Mouse (Mus musculus) forebrain, embryonic 10.5 days (tissue): ENCODE measurements around the gene Chil1. TPM values are rescaled to one million over a fixed set of nuclear protein-coding genes. Genes with fewer than 3 reads are reported as not detected.

Experiments
- DNase-seq: peaks from one replicate; pipeline ENCODE4 v3.0.0-alpha.2; 2017; ENCODE audit warnings: low spot score; ENCODE audit errors: extremely low spot score
- H3K27ac ChIP-seq: fragments of 300-500 bp; sonication (generic); 2 replicates; pipeline ENCODE4 v1.5.1; 2016; ENCODE audit warnings: mild to moderate bottlenecking
- H3K27me3 ChIP-seq: fragments of 300-500 bp; sonication (generic); 2 replicates; pipeline ENCODE4 v1.6.1; 2016; ENCODE audit warnings: mild to moderate bottlenecking; ENCODE audit not compliant: poor library complexity, severe bottlenecking
- H3K36me3 ChIP-seq: fragments of 300-500 bp; sonication (generic); replicated peaks from 2 replicates; pipeline ENCODE4 v1.6.1; 2016; ENCODE audit warnings: mild to moderate bottlenecking, moderate library complexity
- H3K4me1 ChIP-seq: fragments of 300-500 bp; sonication (generic); 2 replicates; pipeline ENCODE4 v1.6.1; 2016
- H3K4me3 ChIP-seq: fragments of 300-500 bp; sonication (generic); 2 replicates; pipeline ENCODE4 v1.5.1; 2016; ENCODE audit warnings: mild to moderate bottlenecking, moderate library complexity
- H3K9me3 ChIP-seq: fragments of 300-500 bp; sonication (generic); 2 replicates; pipeline ENCODE4 v1.6.1; 2016; ENCODE audit warnings: mild to moderate bottlenecking, moderate library complexity
- WGBS: fragments of 180-500 bp; shearing (Covaris S2); methylation state at CpG from one replicate; pipeline ENCODE4 v1.1.7; 2016; 5-methylcytosine and 5-hydroxymethylcytosine counted together
- polyA plus RNA-seq: library from polyadenylated mRNA; unstranded; fragments of >200 nt; fragmentation: Nextera tagmentation; extraction: Ambion mirVana; gene quantifications from 2 replicates; pipeline ENCODE4 v1.2.1, GENCODE M21; 2016

Gene Chil1
- polyA plus RNA-seq, 1 experiment from 2014 or later = not detected

GRCm38 (mm10) chr1:134198197-134198995 lies 16.4 kb downstream of the Chil1 start:
- peaks cover 37% of the 10 kb centered on the region for H3K4me1 ChIP-seq

GRCm38 (mm10) chr1:134200481-134200880 lies 18.5 kb downstream of the Chil1 start:
- H3K27me3 ChIP-seq = no peaks in the 10 kb centered on the region; the same call in 1 of the 2 replicates
- 74% methylated on average over 2 of the region's 2 CpGs for WGBS

More at GRCm38 (mm10) chr1:134198197-134198995, 16.4 kb downstream of the Chil1 start:
- no peak overlapping the region for H3K4me3 ChIP-seq
- no peak overlapping the region for H3K27ac ChIP-seq
- WGBS = 92% methylated on average over 12 of the region's 12 CpGs
- H3K27me3 ChIP-seq = no peaks in the 10 kb centered on the region; the same call in 1 of the 2 replicates
- no peaks in the 10 kb centered on the region for H3K9me3 ChIP-seq
- H3K36me3 ChIP-seq = no peaks in the 10 kb centered on the region
- DNase-seq = no peak

GRCm38 (mm10) chr1:134200998-134201686 lies 19.2 kb downstream of the Chil1 start:
- DNase-seq = no peak
- WGBS = 90% methylated on average over 6 of the region's 6 CpGs
- H3K36me3 ChIP-seq = no peaks in the 10 kb centered on the region
- H3K4me1 ChIP-seq = peaks cover 12% of the 10 kb centered on the region
- H3K9me3 ChIP-seq = no peaks in the 10 kb centered on the region
- no peak overlapping the region for H3K27ac ChIP-seq
- no peaks in the 10 kb centered on the region; the same call in 1 of the 2 replicates for H3K27me3 ChIP-seq
- no peak overlapping the region for H3K4me3 ChIP-seq

More at GRCm38 (mm10) chr1:134200481-134200880, 18.5 kb downstream of the Chil1 start:
- no peak for DNase-seq
- H3K27ac ChIP-seq = no peak overlapping the region
- H3K9me3 ChIP-seq = no peaks in the 10 kb centered on the region
- peaks cover 16% of the 10 kb centered on the region for H3K4me1 ChIP-seq
- no peak overlapping the region for H3K4me3 ChIP-seq
- no peaks in the 10 kb centered on the region for H3K36me3 ChIP-seq

- Histone ChIP-seq H3K4me3 (no peak overlapping the region), H3K27ac (no peak overlapping the region), H3K9me3 (no peaks in the 10 kb centered on the region), H3K27me3 (peaks cover 4% of the 10 kb centered on the region), H3K36me3 (no peaks in the 10 kb centered on the region), H3K4me1 (peaks cover 14% of the 10 kb centered on the region)
- WGBS = 36% methylated on average over 3 of the region's 3 CpGs
- no peak for DNase-seq
Measured at GRCm38 (mm10) chr1:134201751-134202420, 19.9 kb downstream of the Chil1 start.

GRCm38 (mm10) chr1:134204230-134204629 lies 22.3 kb downstream of the Chil1 start:
- H3K4me1 ChIP-seq = peaks cover 10% of the 10 kb centered on the region
- no peak overlapping the region for H3K27ac ChIP-seq
- 89% methylated on average over 13 of the region's 13 CpGs for WGBS
- H3K4me3 ChIP-seq = no peak overlapping the region
- H3K9me3 ChIP-seq = no peaks in the 10 kb centered on the region
- H3K36me3 ChIP-seq = no peaks in the 10 kb centered on the region
- DNase-seq = no peak
- peaks cover 20% of the 10 kb centered on the region for H3K27me3 ChIP-seq

- peaks cover 32% of the 10 kb centered on the region for H3K27me3 ChIP-seq
- H3K27ac ChIP-seq = peak overlapping the region; percentile 30; the same call in 1 of the 2 replicates
- no peak for DNase-seq
- 67% methylated on average over 9 of the region's 9 CpGs for WGBS
- no peak overlapping the region for H3K4me3 ChIP-seq
- H3K4me1 ChIP-seq = peaks cover 16% of the 10 kb centered on the region
- H3K36me3 ChIP-seq = no peaks in the 10 kb centered on the region
- no peaks in the 10 kb centered on the region for H3K9me3 ChIP-seq
Measured at GRCm38 (mm10) chr1:134205296-134206018, 23.5 kb downstream of the Chil1 start.

GRCm38 (mm10) chr1:134206085-134206484 lies 24.1 kb downstream of the Chil1 start:
- DNase-seq = no peak
- peaks cover 22% of the 10 kb centered on the region for H3K4me1 ChIP-seq
- no peaks in the 10 kb centered on the region for H3K9me3 ChIP-seq
- peaks cover 39% of the 10 kb centered on the region for H3K27me3 ChIP-seq
- H3K27ac ChIP-seq = no peak overlapping the region
- no peaks in the 10 kb centered on the region for H3K36me3 ChIP-seq
- no peak overlapping the region for H3K4me3 ChIP-seq
- 64% methylated on average over 5 of the region's 5 CpGs for WGBS

GRCm38 (mm10) chr1:134210179-134210755 lies 28.3 kb downstream of the Chil1 start:
- DNase-seq = no peak
- Histone ChIP-seq H3K27ac (no peak overlapping the region), H3K4me3 (no peak overlapping the region), H3K4me1 (peaks cover 39% of the 10 kb centered on the region), H3K27me3 (peaks cover 75% of the 10 kb centered on the region), H3K36me3 (no peaks in the 10 kb centered on the region), H3K9me3 (no peaks in the 10 kb centered on the region)
- 56% methylated on average over 6 of the region's 6 CpGs for WGBS

GRCm38 (mm10) chr1:134211043-134211442 lies 29.1 kb downstream of the Chil1 start:
- Histone ChIP-seq H3K27me3 (peaks cover 76% of the 10 kb centered on the region), H3K9me3 (no peaks in the 10 kb centered on the region), H3K27ac (no peak overlapping the region), H3K4me1 (peaks cover 45% of the 10 kb centered on the region), H3K4me3 (no peak overlapping the region), H3K36me3 (no peaks in the 10 kb centered on the region)
- no peak for DNase-seq
- 78% methylated on average over 6 of the region's 6 CpGs for WGBS

- DNase-seq = no peak
- Histone ChIP-seq H3K27ac (no peak overlapping the region), H3K4me3 (no peak overlapping the region), H3K27me3 (peaks cover 74% of the 10 kb centered on the region), H3K4me1 (peaks cover 47% of the 10 kb centered on the region), H3K9me3 (no peaks in the 10 kb centered on the region), H3K36me3 (no peaks in the 10 kb centered on the region)
- 13% methylated on average over 2 of the region's 2 CpGs for WGBS
Measured at GRCm38 (mm10) chr1:134211631-134212030, 29.7 kb downstream of the Chil1 start.

GRCm38 (mm10) chr1:134212351-134212750 lies 30.4 kb downstream of the Chil1 start:
- no peak overlapping the region for H3K27ac ChIP-seq
- WGBS = 74% methylated on average over 6 of the region's 6 CpGs
- H3K36me3 ChIP-seq = no peaks in the 10 kb centered on the region
- peaks cover 74% of the 10 kb centered on the region for H3K27me3 ChIP-seq
- no peak for DNase-seq
- H3K4me1 ChIP-seq = peaks cover 50% of the 10 kb centered on the region
- no peak overlapping the region for H3K4me3 ChIP-seq
- H3K9me3 ChIP-seq = no peaks in the 10 kb centered on the region

- peaks cover 73% of the 10 kb centered on the region for H3K27me3 ChIP-seq
- WGBS = 83% methylated on average over 7 of the region's 7 CpGs
- H3K4me3 ChIP-seq = no peak overlapping the region
- no peak overlapping the region for H3K27ac ChIP-seq
- no peak for DNase-seq
- H3K36me3 ChIP-seq = no peaks in the 10 kb centered on the region
- H3K9me3 ChIP-seq = no peaks in the 10 kb centered on the region
- peaks cover 51% of the 10 kb centered on the region for H3K4me1 ChIP-seq
Measured at GRCm38 (mm10) chr1:134213405-134213804, 31.4 kb downstream of the Chil1 start.
